Mouse (Mus musculus) liver, postnatal 0 days (tissue): ENCODE data around the gene Plekhm3. TPM values are rescaled to one million over a fixed set of nuclear protein-coding genes. Genes with fewer than 3 reads are reported as not detected.

Experiments used
- ATAC-seq: fragments of 200-750 bp; cut with Nextera tagmentation; 2 replicates; pipeline ENCODE4 v1.8.0; 2017; ENCODE audit warnings: mild to moderate bottlenecking, moderate library complexity
- DNase-seq: peaks from one replicate; pipeline ENCODE4 v3.0.0-alpha.2; 2016
- H3K27ac ChIP-seq: fragments of 300-500 bp; sonication (generic); 2 replicates; pipeline ENCODE4 v1.5.1; 2014; ENCODE audit warnings: antibody characterized with exemption, moderate library complexity, mild to moderate bottlenecking, low read depth
- H3K27me3 ChIP-seq: fragments of 300-500 bp; sonication (generic); 2 replicates; pipeline ENCODE4 v1.6.1; 2014; ENCODE audit warnings: low read length, control low read depth, mixed read lengths; ENCODE audit not compliant: insufficient read depth
- H3K36me3 ChIP-seq: fragments of 300-500 bp; sonication (generic); replicated peaks from 2 replicates; pipeline ENCODE4 v1.6.1; 2014; ENCODE audit warnings: mild to moderate bottlenecking, control low read depth, low read length, moderate library complexity, mixed read lengths; ENCODE audit not compliant: insufficient read depth
- H3K4me1 ChIP-seq: fragments of 300-500 bp; sonication (generic); 2 replicates; pipeline ENCODE4 v1.6.1; 2014; ENCODE audit warnings: antibody characterized with exemption, mild to moderate bottlenecking, control low read depth; ENCODE audit not compliant: insufficient read depth
- H3K4me2 ChIP-seq: fragments of 300-500 bp; sonication (generic); 2 replicates; pipeline ENCODE4 v1.6.1; 2014; ENCODE audit warnings: low read depth, mild to moderate bottlenecking, low read length, moderate library complexity, mixed read lengths
- H3K4me3 ChIP-seq: fragments of 300-500 bp; sonication (generic); 2 replicates; pipeline ENCODE4 v1.5.1; 2014; ENCODE audit warnings: low read depth, low read length
- H3K9ac ChIP-seq: fragments of 300-500 bp; sonication (generic); replicated peaks from 2 replicates; pipeline ENCODE4 v1.6.1; 2014; ENCODE audit warnings: mild to moderate bottlenecking, moderate library complexity
- H3K9me3 ChIP-seq: fragments of 300-500 bp; sonication (generic); 2 replicates; pipeline ENCODE4 v1.6.1; 2016; ENCODE audit warnings: mild to moderate bottlenecking, control low read depth, low read length, mixed read lengths
- CTCF ChIP-seq: sonication (generic); IDR thresholded peaks from 2 replicates; pipeline ENCODE4 v1.5.1; 2016; ENCODE audit warnings: antibody characterized with exemption, low read depth
- EP300 ChIP-seq: IDR thresholded peaks from 2 replicates; pipeline ENCODE4 v1.6.1; 2016; ENCODE audit warnings: antibody characterized with exemption, low read depth, mild to moderate bottlenecking
- WGBS: fragments of 180-500 bp; shearing (Covaris S2); extraction: QIAGEN DNeasy Blood & Tissue Kit; methylation state at CpG from one replicate; pipeline ENCODE4 v1.1.7; 2014; ENCODE audit not compliant: insufficient replicate concordance; 5-methylcytosine and 5-hydroxymethylcytosine counted together
- polyA plus RNA-seq: library from polyadenylated mRNA; unstranded; fragments of >200 nt; fragmentation: Nextera tagmentation; extraction: Ambion mirVana; gene quantifications from 2 replicates; pipeline ENCODE4 v1.2.1, GENCODE M21; 2015

Gene Plekhm3
- polyA plus RNA-seq, 1 experiment from 2014 or later, result 1.4 TPM

DNA sequence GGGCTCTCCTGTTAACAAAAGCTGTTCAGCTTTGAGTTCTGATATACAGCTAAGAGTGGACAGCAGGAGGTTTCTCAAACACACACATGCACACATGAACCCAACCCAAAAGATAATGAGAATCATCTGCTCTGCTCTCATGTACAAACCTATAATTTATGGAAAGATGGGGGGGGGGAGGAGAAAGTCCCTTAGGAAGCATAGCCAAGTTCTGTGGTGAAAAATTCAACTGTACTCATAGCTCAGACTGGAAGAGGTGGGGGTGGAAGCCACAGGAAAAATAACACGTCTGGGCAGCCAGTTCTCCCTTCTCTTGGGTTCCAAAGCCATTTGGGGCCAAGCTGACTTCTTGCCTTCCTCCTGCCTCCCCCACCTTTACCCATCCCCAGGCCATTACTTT is 115.7 kb downstream of the Plekhm3 start:
- TF ChIP-seq CTCF (no peak), EP300 (no peak)
- DNase-seq (no peak), ATAC-seq (no peak)
- no peak overlapping the region for H3K9ac ChIP-seq
- WGBS, result 41% methylated on average over 1 of the region's 1 CpGs
- H3K4me3 ChIP-seq, result no peak overlapping the region
- peaks cover 2% of the 10 kb centered on the region; the same call in 1 of the 2 replicates for H3K4me1 ChIP-seq
- no peaks in the 10 kb centered on the region for H3K27me3 ChIP-seq
- H3K36me3 ChIP-seq, result no peaks in the 10 kb centered on the region
- no peak overlapping the region for H3K4me2 ChIP-seq
- H3K27ac ChIP-seq, result no peak overlapping the region
- no peaks in the 10 kb centered on the region for H3K9me3 ChIP-seq

DNA sequence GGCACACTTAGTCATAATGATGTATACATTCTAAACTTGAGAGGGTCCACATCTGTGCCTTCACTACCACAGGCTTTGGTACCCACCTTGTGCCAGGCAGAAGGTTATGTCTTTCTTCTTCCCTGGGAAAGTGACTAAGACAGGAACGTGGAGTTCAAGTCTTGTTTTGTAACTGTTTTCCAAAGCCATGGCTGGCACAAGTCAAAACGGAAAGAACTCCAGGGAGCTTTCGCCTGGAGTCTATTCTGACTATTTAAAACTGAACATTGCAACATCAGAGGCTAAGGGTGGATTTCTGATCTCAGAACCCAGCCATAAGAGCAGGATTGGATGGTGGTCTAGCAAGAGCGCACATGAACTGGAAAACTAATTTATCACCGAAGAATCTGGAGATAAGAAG is 120.0 kb downstream of the Plekhm3 start:
- ATAC-seq, result no peak
- TF ChIP-seq CTCF (no peak), EP300 (no peak)
- no peak overlapping the region for H3K27ac ChIP-seq
- H3K9ac ChIP-seq, result no peak overlapping the region
- no peak overlapping the region for H3K4me3 ChIP-seq
- no peak overlapping the region for H3K4me2 ChIP-seq
- no peaks in the 10 kb centered on the region for H3K27me3 ChIP-seq
- H3K4me1 ChIP-seq, result no peaks in the 10 kb centered on the region
- no peak for DNase-seq
- no peaks in the 10 kb centered on the region for H3K9me3 ChIP-seq
- no peaks in the 10 kb centered on the region for H3K36me3 ChIP-seq
- 76% methylated on average over 5 of the region's 5 CpGs for WGBS

DNA sequence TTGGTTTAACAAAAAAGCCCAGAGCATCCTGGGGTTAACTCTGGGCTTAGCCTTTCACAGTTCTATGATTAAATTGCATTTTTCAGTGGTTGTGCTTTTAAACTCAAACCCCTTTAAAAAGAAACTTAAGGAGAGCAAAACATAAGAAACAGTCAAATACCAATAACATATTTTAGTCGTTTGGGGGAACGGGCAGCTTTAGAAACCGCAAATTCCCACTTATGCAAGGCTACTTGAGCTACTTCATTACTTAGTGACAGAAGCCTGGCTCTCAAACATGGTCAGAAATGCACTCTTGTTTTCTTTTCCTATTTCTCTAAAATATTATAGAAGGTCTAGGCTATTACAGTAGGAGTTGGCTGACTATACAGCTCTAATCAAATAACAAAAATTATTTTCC is 120.5 kb downstream of the Plekhm3 start:
- Histone ChIP-seq H3K4me2 (no peak overlapping the region), H3K4me3 (no peak overlapping the region), H3K27me3 (no peaks in the 10 kb centered on the region), H3K4me1 (no peaks in the 10 kb centered on the region), H3K27ac (no peak overlapping the region), H3K9me3 (no peaks in the 10 kb centered on the region), H3K36me3 (no peaks in the 10 kb centered on the region), H3K9ac (no peak overlapping the region)
- no peak for TF ChIP-seq CTCF
- no peak for TF ChIP-seq EP300
- DNase-seq (no peak), ATAC-seq (no peak)
- 73% methylated on average over 3 of the region's 3 CpGs for WGBS

DNA sequence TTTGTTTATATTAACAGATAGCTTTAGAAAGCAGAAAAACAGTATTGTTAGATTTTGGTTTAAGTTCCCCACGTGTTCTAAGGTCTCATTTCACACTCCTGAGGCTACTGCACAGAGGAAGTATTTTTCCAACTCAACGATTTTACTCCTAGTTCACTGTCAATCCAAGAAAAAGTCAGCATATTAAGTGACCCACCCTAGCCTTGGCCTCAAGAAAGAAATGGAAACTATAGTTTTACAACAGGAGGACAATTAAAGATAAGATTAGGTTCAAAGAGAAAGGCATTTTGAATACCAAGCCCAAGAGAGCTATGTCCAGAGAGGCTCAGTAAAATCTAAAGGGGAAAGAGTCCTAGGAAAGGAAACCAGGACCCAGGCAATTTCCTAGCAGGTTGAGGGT is 125.1 kb downstream of the Plekhm3 start:
- H3K9ac ChIP-seq, result no peak overlapping the region
- no peak overlapping the region for H3K27ac ChIP-seq
- no peaks in the 10 kb centered on the region for H3K27me3 ChIP-seq
- H3K4me1 ChIP-seq, result no peaks in the 10 kb centered on the region
- ATAC-seq (no peak), DNase-seq (no peak)
- no peak overlapping the region for H3K4me2 ChIP-seq
- WGBS, result 53% methylated on average over 2 of the region's 2 CpGs
- H3K9me3 ChIP-seq, result no peaks in the 10 kb centered on the region
- TF ChIP-seq EP300 (no peak), CTCF (no peak)
- no peak overlapping the region for H3K4me3 ChIP-seq
- no peaks in the 10 kb centered on the region for H3K36me3 ChIP-seq

DNA sequence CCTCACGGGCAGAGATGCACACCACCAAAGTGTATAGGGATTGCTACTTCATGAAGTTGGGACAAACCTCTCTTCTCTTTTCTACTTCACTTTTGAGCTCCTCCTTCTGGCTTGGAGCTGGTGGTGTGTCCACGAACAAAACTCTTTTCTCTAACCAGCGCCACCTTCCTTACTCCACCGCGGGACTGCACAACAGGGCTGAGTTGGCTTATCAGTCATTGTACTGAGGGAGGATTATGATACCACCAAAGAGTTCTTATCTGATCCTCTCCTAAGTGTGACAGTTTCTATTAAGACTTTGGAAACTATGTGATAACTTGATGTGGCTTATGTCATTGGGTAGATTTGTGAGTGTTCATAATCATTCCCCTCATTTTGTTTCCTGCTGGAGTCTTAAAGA is 129.2 kb downstream of the Plekhm3 start:
- no peak overlapping the region for H3K4me2 ChIP-seq
- no peaks in the 10 kb centered on the region for H3K27me3 ChIP-seq
- TF ChIP-seq EP300, result no peak
- no peak for TF ChIP-seq CTCF
- no peaks in the 10 kb centered on the region for H3K36me3 ChIP-seq
- DNase-seq (no peak), ATAC-seq (no peak)
- 79% methylated on average over 5 of the region's 5 CpGs for WGBS
- no peaks in the 10 kb centered on the region for H3K4me1 ChIP-seq
- H3K9ac ChIP-seq, result no peak overlapping the region
- no peak overlapping the region for H3K27ac ChIP-seq
- H3K9me3 ChIP-seq, result no peaks in the 10 kb centered on the region
- no peak overlapping the region for H3K4me3 ChIP-seq

DNA sequence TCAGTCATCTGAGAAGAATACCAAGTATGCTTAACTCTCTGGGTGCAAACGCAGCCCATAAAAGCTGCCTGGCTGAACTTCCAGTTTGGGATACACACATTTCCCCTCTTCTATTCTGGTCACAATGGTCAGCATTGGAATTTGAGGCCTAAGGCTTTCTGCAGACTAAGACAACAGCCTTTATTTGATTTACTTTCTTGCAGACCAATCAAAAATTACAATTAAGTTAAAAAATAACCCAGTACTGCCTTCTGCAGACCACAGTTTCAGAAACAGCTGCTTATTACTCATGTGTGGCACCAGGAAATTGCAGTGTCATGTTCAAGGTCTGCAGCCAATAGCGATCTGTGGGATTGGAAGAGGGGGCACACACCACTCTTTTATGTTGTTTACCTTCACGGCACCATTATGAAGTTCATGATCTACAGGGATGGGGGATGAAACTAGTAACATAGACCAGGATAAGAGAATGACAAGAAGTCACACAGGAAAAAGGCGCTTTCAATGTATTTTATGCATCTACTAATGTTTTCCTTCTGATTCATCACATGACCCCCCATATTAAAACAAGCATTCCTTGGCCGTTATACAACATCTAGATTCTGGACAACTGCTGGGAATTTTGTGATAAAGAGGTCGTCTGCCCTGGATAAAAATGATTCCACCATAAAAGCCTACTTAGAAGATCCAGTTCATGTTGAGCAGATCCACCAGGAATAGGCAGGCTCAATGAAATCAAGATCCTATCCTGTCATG is 130.1 kb downstream of the Plekhm3 start:
- no peaks in the 10 kb centered on the region for H3K9me3 ChIP-seq
- no peak overlapping the region for H3K4me2 ChIP-seq
- no peaks in the 10 kb centered on the region for H3K4me1 ChIP-seq
- no peak overlapping the region for H3K4me3 ChIP-seq
- TF ChIP-seq CTCF (no peak), EP300 (no peak)
- no peaks in the 10 kb centered on the region for H3K27me3 ChIP-seq
- no peak for ATAC-seq
- 66% methylated on average over 6 of the region's 6 CpGs for WGBS
- H3K27ac ChIP-seq, result no peak overlapping the region
- no peak overlapping the region for H3K9ac ChIP-seq
- no peak for DNase-seq
- H3K36me3 ChIP-seq, result no peaks in the 10 kb centered on the region
